ENCODE assay signal across 20 mouse cellular contexts in genomic region chrX:105546234-105546633, GRCm38 (mm10). TPM values are rescaled to one million over a fixed set of nuclear protein-coding genes. Genes with fewer than 3 reads are reported as not detected.
DNase-seq lines count a peak whose midpoint lies in the region.
"Had no signal": no experiment of that assay in that cellular context is flagged by ENCODE, and none has a peak within 500 bp of the region (broad histone marks: within the 10 kb centered on the region; RNA-seq: fewer than 3 reads in every experiment).

No protein-coding gene starts in this region.

- intact Hi-C loops in gastrocnemius, postnatal 36 days (cut with DNase I), result no loop called here

- peak; percentile 5 for DNase-seq in gastrocnemius, adult 18-20 months (ENCODE audit: low spot score)
- no peak for DNase-seq in gastrocnemius, postnatal 36 days
- peak; percentile 88 for DNase-seq in heart, adult 11 months
- no peak for DNase-seq in heart, adult 8-10 months (ENCODE audit: low spot score)
- DNase-seq in ovary, postnatal 14 days (ENCODE audit: low spot score), result peak; percentile 0
- DNase-seq in ovary, postnatal 10 days (ENCODE audit: low spot score), result no peak
- DNase-seq in testis, postnatal 10 days (ENCODE audit: low spot score), result no peak
- DNase-seq in c-Kit-positive CD71-positive TER-119-positive erythroid progenitor cells, embryonic 14.5 days (ENCODE audit: low spot score), result no peak
- DNase-seq: adrenal gland, adult 2 months; adrenal gland, postnatal 14 days; cerebellum, adult 11-12 months; cerebellum, adult 8-10 months; cerebellum, postnatal 10 days; cerebellum, postnatal 36 days; embryo, embryonic 11 days; heart, adult 2 months had no signal

RNA-seq across cellular contexts. Expression of gene Cypt2, which starts 46.7 kb away (rescaled TPM):
- not detected for total RNA-seq in gastrocnemius, adult 18-20 months (2021)
- total RNA-seq in gastrocnemius, postnatal 36 days (2021), result not detected
- not detected for total RNA-seq in heart, adult 8-10 months (2022)
- total RNA-seq: adrenal gland, adult 2 months; adrenal gland, postnatal 14 days; adrenal gland, postnatal 4 days; ES-E14; heart, adult 2 months; heart, postnatal 25 days; hematopoietic stem cell, adult 5-6 weeks had no signal

Comparison
In these comparisons a context has a peak if more than half of its experiments do, and no peak if none do; other contexts are left out.
1. DNase-seq: peak in gastrocnemius, adult 18-20 months (single experiment), heart, adult 11 months (single experiment) and ovary, postnatal 14 days (single experiment); none in gastrocnemius, postnatal 36 days (0 of 2), heart, adult 8-10 months (single experiment), ovary, postnatal 10 days (single experiment), testis, postnatal 10 days (single experiment) and c-Kit-positive CD71-positive TER-119-positive erythroid progenitor cells, embryonic 14.5 days (single experiment).